Mouse (Mus musculus): ENCODE measurements around the gene Pard3. TPM values are rescaled to one million over a fixed set of nuclear protein-coding genes. Genes with fewer than 3 reads are reported as not detected.

The Pard3 gene
- total RNA-seq, 4 experiments from 2014 or later: 25.3 to 28.1 (median 26.6) TPM

- no peak for DNase-seq (ENCODE audit: low spot score in 2 of 2)
Observed at GRCm38 (mm10) chr8:127229325-127230232, 165.9 kb downstream of the Pard3 start.

- DNase-seq (ENCODE audit: low spot score in 2 of 2): no peak
Observed at GRCm38 (mm10) chr8:127230233-127230595, 166.5 kb downstream of the Pard3 start.

- no peak for DNase-seq (ENCODE audit: low spot score in 2 of 2)
Observed at GRCm38 (mm10) chr8:127243351-127243750, 179.7 kb downstream of the Pard3 start.

GRCm38 (mm10) chr8:127243841-127244240 lies 180.1 kb downstream of the Pard3 start:
- DNase-seq (ENCODE audit: low spot score in 2 of 2): no peak

- DNase-seq (ENCODE audit: low spot score in 2 of 2): no peak
Observed at GRCm38 (mm10) chr8:127250746-127251145, 187.1 kb downstream of the Pard3 start.

GRCm38 (mm10) chr8:127251476-127251875 lies 187.8 kb downstream of the Pard3 start:
- no peak for DNase-seq (ENCODE audit: low spot score in 2 of 2)

GRCm38 (mm10) chr8:127251985-127252384 lies 188.3 kb downstream of the Pard3 start:
- DNase-seq (ENCODE audit: low spot score in 2 of 2): no peak

- no peak for DNase-seq (ENCODE audit: low spot score in 2 of 2)
Observed at GRCm38 (mm10) chr8:127254625-127255024, 190.9 kb downstream of the Pard3 start.

- DNase-seq (ENCODE audit: low spot score in 2 of 2): no peak
Observed at GRCm38 (mm10) chr8:127257086-127257485, 193.4 kb downstream of the Pard3 start.

- DNase-seq (ENCODE audit: low spot score in 2 of 2): no peak
Observed at GRCm38 (mm10) chr8:127261051-127261450, 197.4 kb downstream of the Pard3 start.

GRCm38 (mm10) chr8:127262026-127262425 lies 198.3 kb downstream of the Pard3 start:
- DNase-seq (ENCODE audit: low spot score in 2 of 2): no peak

- no peak for DNase-seq (ENCODE audit: low spot score in 2 of 2)
Observed at GRCm38 (mm10) chr8:127262436-127262835, 198.7 kb downstream of the Pard3 start.

GRCm38 (mm10) chr8:127262926-127263325 lies 199.2 kb downstream of the Pard3 start:
- DNase-seq (ENCODE audit: low spot score in 2 of 2): no peak

GRCm38 (mm10) chr8:127263457-127263856 lies 199.8 kb downstream of the Pard3 start:
- DNase-seq (ENCODE audit: low spot score in 2 of 2): no peak

- DNase-seq (ENCODE audit: low spot score in 2 of 2): no peak
Observed at GRCm38 (mm10) chr8:127264691-127265470, 201.2 kb downstream of the Pard3 start.

- no peak for DNase-seq (ENCODE audit: low spot score in 2 of 2)
Observed at GRCm38 (mm10) chr8:127266777-127267176, 203.1 kb downstream of the Pard3 start.

GRCm38 (mm10) chr8:127268239-127269024 lies 204.7 kb downstream of the Pard3 start:
- DNase-seq (ENCODE audit: low spot score in 2 of 2): no peak

- no peak for DNase-seq (ENCODE audit: low spot score in 2 of 2)
Observed at GRCm38 (mm10) chr8:127269082-127269747, 205.5 kb downstream of the Pard3 start.

GRCm38 (mm10) chr8:127271186-127271585 lies 207.5 kb downstream of the Pard3 start:
- DNase-seq (ENCODE audit: low spot score in 2 of 2): no peak

GRCm38 (mm10) chr8:127280299-127280974 lies 216.7 kb downstream of the Pard3 start:
- no peak for DNase-seq (ENCODE audit: low spot score in 2 of 2)
